Mouse (Mus musculus): ENCODE data around the gene F2r. TPM values are rescaled to one million over a fixed set of nuclear protein-coding genes. Genes with fewer than 3 reads are reported as not detected.
A peak's percentile ranks its signal among the peaks of the same experiment; 100 is the strongest.

Gene F2r
- polyA plus RNA-seq, 1 experiment from 2014 or later: 134 TPM

DNA sequence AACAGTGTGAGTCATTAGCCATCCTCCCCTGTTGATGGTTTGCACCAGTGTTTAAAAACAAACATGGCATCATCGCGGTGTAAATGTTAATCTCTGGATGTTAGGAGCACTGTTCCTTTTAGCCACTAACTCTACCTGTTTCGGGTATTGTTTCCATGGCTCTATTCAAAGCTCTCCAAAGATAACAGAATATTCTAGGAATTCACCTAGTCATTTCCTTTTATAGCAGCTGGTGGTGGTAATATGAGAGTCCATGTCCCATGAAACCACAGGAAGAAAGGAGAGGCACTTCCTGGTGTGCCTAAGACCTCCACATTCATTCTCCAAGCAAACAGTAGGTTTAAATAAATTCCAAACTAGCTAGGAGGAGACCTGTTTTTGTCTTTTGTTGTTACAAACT is 4.8 kb upstream of the F2r start:
- DNase-seq (ENCODE audit: low spot score) (peak; percentile 53), ATAC-seq (no peak)
- no peaks in the 10 kb centered on the region for H3K4me1 ChIP-seq (ENCODE audit: insufficient read depth, low read depth, low read length)
- H3K27ac ChIP-seq (ENCODE audit: low read length): 0 out of 2 replicates have a peak overlapping the region, but pooled peaks have one; percentile 1
- H3K9me3 ChIP-seq (ENCODE audit: low read length): no peaks in the 10 kb centered on the region
- TF ChIP-seq EP300 (IDR thresholded peaks at IDR 0.05): peak; percentile 68
- TF ChIP-seq CTCF (IDR thresholded peaks at IDR 0.05): no peak
- no peak overlapping the region for H3K4me2 ChIP-seq (replicated peaks; ENCODE audit: low read depth, low read length)
- no peaks in the 10 kb centered on the region for H3K27me3 ChIP-seq (replicated peaks; ENCODE audit: insufficient read depth, low read length)
- no peak overlapping the region for H3K4me3 ChIP-seq (ENCODE audit: low read depth, low read length)
- H3K36me3 ChIP-seq (ENCODE audit: insufficient read depth, low read length): no peaks in the 10 kb centered on the region
- WGBS: 61% methylated on average over 3 of the region's 3 CpGs
- no peak overlapping the region for H3K9ac ChIP-seq (replicated peaks; ENCODE audit: low read depth)

DNA sequence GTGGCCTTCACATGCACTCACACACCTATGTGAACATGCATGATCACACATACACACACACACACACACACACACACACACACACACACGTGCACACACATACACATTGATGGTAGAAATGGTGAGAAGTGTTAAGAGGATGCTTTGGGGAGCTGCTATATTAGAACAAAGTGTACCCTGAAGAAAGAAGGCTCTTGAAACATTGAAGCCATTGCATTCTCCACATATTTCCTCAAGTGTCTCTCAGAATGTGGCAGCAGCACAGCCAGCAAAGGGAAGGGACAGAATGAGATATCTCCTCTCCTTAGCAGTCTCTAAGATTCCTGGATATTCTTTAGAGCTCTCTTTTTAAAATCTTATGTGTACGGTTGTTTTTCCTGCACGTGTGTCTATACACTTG is 3.3 kb upstream of the F2r start:
- peak; percentile 74 for DNase-seq (ENCODE audit: low spot score)
- 53% methylated on average over 3 of the region's 3 CpGs for WGBS
- Histone ChIP-seq H3K9me3 (ENCODE audit: low read length) (no peaks in the 10 kb centered on the region), H3K4me2 (replicated peaks; ENCODE audit: low read depth, low read length) (no peak overlapping the region), H3K27ac (ENCODE audit: low read length) (peak overlapping the region; percentile 58; the same call in 1 of the 2 replicates), H3K4me3 (ENCODE audit: low read depth, low read length) (no peak overlapping the region), H3K4me1 (ENCODE audit: insufficient read depth, low read depth, low read length) (peaks cover 5% of the 10 kb centered on the region; the same call in 1 of the 2 replicates), H3K27me3 (replicated peaks; ENCODE audit: insufficient read depth, low read length) (no peaks in the 10 kb centered on the region), H3K36me3 (ENCODE audit: insufficient read depth, low read length) (no peaks in the 10 kb centered on the region), H3K9ac (replicated peaks; ENCODE audit: low read depth) (no peak overlapping the region)
- peak; percentile 26 for ATAC-seq
- TF ChIP-seq CTCF (IDR thresholded peaks at IDR 0.05) (no peak), EP300 (IDR thresholded peaks at IDR 0.05) (peak; percentile 97)

GRCm38 (mm10) chr13:95618859-95619258 is 572 bp upstream of the F2r start:
- H3K4me3 ChIP-seq (ENCODE audit: low read depth, low read length): peak overlapping the region; percentile 88
- WGBS: 7% methylated on average over 13 of the region's 13 CpGs
- no peak for TF ChIP-seq CTCF (IDR thresholded peaks at IDR 0.05)
- no peak for TF ChIP-seq EP300 (IDR thresholded peaks at IDR 0.05)

GRCm38 (mm10) chr13:95617671-95618171 is 566 bp downstream of the F2r start:
- Histone ChIP-seq H3K9ac (replicated peaks; ENCODE audit: low read depth) (peak overlapping the region; percentile 91), H3K4me1 (ENCODE audit: insufficient read depth, low read depth, low read length) (peaks cover 5% of the 10 kb centered on the region; the same call in 1 of the 2 replicates), H3K27me3 (replicated peaks; ENCODE audit: insufficient read depth, low read length) (no peaks in the 10 kb centered on the region), H3K36me3 (ENCODE audit: insufficient read depth, low read length) (no peaks in the 10 kb centered on the region), H3K27ac (ENCODE audit: low read length) (peak overlapping the region; percentile 91), H3K4me3 (ENCODE audit: low read depth, low read length) (peak overlapping the region; percentile 88), H3K4me2 (replicated peaks; ENCODE audit: low read depth, low read length) (peak overlapping the region; percentile 89), H3K9me3 (ENCODE audit: low read length) (no peaks in the 10 kb centered on the region)
- WGBS: 3% methylated on average over 21 of the region's 21 CpGs
- ATAC-seq: peak; percentile 7; the same call in 1 of the 2 replicates
- peak; percentile 41 for DNase-seq (ENCODE audit: low spot score)
- TF ChIP-seq CTCF (IDR thresholded peaks at IDR 0.05) (no peak), EP300 (IDR thresholded peaks at IDR 0.05) (no peak)

More at GRCm38 (mm10) chr13:95618859-95619258, 572 bp upstream of the F2r start:
- Histone ChIP-seq H3K27me3 (replicated peaks; ENCODE audit: insufficient read depth, low read length) (no peaks in the 10 kb centered on the region), H3K4me2 (replicated peaks; ENCODE audit: low read depth, low read length) (peak overlapping the region; percentile 89), H3K36me3 (ENCODE audit: insufficient read depth, low read length) (no peaks in the 10 kb centered on the region), H3K9ac (replicated peaks; ENCODE audit: low read depth) (no peak overlapping the region), H3K4me1 (ENCODE audit: insufficient read depth, low read depth, low read length) (peaks cover 5% of the 10 kb centered on the region; the same call in 1 of the 2 replicates), H3K27ac (ENCODE audit: low read length) (peak overlapping the region; percentile 91), H3K9me3 (ENCODE audit: low read length) (no peaks in the 10 kb centered on the region)
- DNase-seq (ENCODE audit: low spot score) (peak; percentile 46), ATAC-seq (no peak; the same call in none of the 2 replicates)

- Histone ChIP-seq H3K4me1 (ENCODE audit: insufficient read depth, low read depth, low read length) (peaks cover 5% of the 10 kb centered on the region; the same call in 1 of the 2 replicates), H3K4me2 (replicated peaks; ENCODE audit: low read depth, low read length) (peak overlapping the region; percentile 89), H3K36me3 (ENCODE audit: insufficient read depth, low read length) (no peaks in the 10 kb centered on the region), H3K27ac (ENCODE audit: low read length) (peak overlapping the region; percentile 91; the same call in 1 of the 2 replicates), H3K9me3 (ENCODE audit: low read length) (no peaks in the 10 kb centered on the region), H3K9ac (replicated peaks; ENCODE audit: low read depth) (peak overlapping the region; percentile 91), H3K4me3 (ENCODE audit: low read depth, low read length) (peak overlapping the region; percentile 88), H3K27me3 (replicated peaks; ENCODE audit: insufficient read depth, low read length) (no peaks in the 10 kb centered on the region)
- 6% methylated on average over 17 of the region's 17 CpGs for WGBS
- ATAC-seq (no peak), DNase-seq (ENCODE audit: low spot score) (no peak)
- TF ChIP-seq CTCF (IDR thresholded peaks at IDR 0.05): no peak
- no peak for TF ChIP-seq EP300 (IDR thresholded peaks at IDR 0.05)
Observed at GRCm38 (mm10) chr13:95617082-95617670, 1.1 kb downstream of the F2r start.

DNA sequence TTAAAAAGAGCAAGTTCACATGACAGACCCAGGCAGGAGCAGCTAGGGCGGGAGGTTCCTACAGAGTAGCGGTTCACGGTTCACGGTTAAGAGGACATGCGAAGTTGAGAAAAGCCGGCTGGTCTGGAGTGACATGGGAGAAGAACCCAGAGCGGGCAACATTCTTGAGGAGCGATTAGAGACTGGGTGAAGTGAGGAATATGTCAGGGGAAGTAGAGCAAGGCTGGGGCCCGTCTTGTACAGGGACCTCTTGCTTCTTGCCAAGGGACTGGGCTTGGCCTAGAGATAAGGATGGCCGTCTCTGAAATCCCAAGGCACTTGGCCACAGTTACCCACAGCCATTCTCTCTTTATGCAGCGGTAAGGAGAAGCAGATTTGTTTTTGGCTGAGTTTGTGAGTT is 1.8 kb downstream of the F2r start:
- Histone ChIP-seq H3K27me3 (replicated peaks; ENCODE audit: insufficient read depth, low read length) (no peaks in the 10 kb centered on the region), H3K9ac (replicated peaks; ENCODE audit: low read depth) (peak overlapping the region; percentile 91), H3K36me3 (ENCODE audit: insufficient read depth, low read length) (no peaks in the 10 kb centered on the region), H3K4me1 (ENCODE audit: insufficient read depth, low read depth, low read length) (peaks cover 5% of the 10 kb centered on the region; the same call in 1 of the 2 replicates), H3K9me3 (ENCODE audit: low read length) (no peaks in the 10 kb centered on the region), H3K27ac (ENCODE audit: low read length) (peak overlapping the region; percentile 51), H3K4me3 (ENCODE audit: low read depth, low read length) (peak overlapping the region; percentile 88), H3K4me2 (replicated peaks; ENCODE audit: low read depth, low read length) (peak overlapping the region; percentile 89)
- WGBS: 23% methylated on average over 11 of the region's 11 CpGs
- DNase-seq (ENCODE audit: low spot score) (peak; percentile 66), ATAC-seq (0 out of 2 replicates have a peak, but pooled peaks have one; percentile 4)
- TF ChIP-seq EP300 (IDR thresholded peaks at IDR 0.05) (no peak), CTCF (IDR thresholded peaks at IDR 0.05) (no peak)

Data from lung, postnatal 0 days (tissue).